Mouse (Mus musculus) kidney, postnatal 0 days (tissue): Measurements from ENCODE around the gene Cttn. TPM values are rescaled to one million over a fixed set of nuclear protein-coding genes. Genes with fewer than 3 reads are reported as not detected.

Source experiments
- ATAC-seq: fragments of 200-750 bp; cut with Nextera tagmentation; replicated peaks from 2 replicates; pipeline ENCODE4 v1.8.0; 2017; ENCODE audit warnings: low read depth, moderate number of reproducible peaks, moderate TSS enrichment, moderate library complexity; ENCODE audit not compliant: low FRiP score
- DNase-seq: peaks from one replicate; pipeline ENCODE4 v3.0.0-alpha.2; 2016; ENCODE audit warnings: low spot score
- H3K27ac ChIP-seq: fragments of 300-500 bp; sonication (generic); 2 replicates; pipeline ENCODE4 v1.5.1; 2014; ENCODE audit warnings: mild to moderate bottlenecking
- H3K27me3 ChIP-seq: fragments of 300-500 bp; sonication (generic); 2 replicates; pipeline ENCODE4 v1.6.1; 2014; ENCODE audit warnings: low read length, mixed read lengths; ENCODE audit not compliant: insufficient read depth
- H3K36me3 ChIP-seq: fragments of 300-500 bp; sonication (generic); 2 replicates; pipeline ENCODE4 v1.6.1; 2014; ENCODE audit warnings: low read length, mixed read lengths; ENCODE audit not compliant: insufficient read depth
- H3K4me1 ChIP-seq: fragments of 300-500 bp; sonication (generic); replicated peaks from 2 replicates; pipeline ENCODE4 v1.6.1; 2014; ENCODE audit warnings: antibody characterized with exemption, low read length, mixed read lengths; ENCODE audit not compliant: insufficient read depth
- H3K4me2 ChIP-seq: fragments of 300-500 bp; sonication (generic); 2 replicates; pipeline ENCODE4 v1.6.1; 2014; ENCODE audit warnings: mild to moderate bottlenecking, low read length, moderate library complexity, mixed read lengths
- H3K4me3 ChIP-seq: fragments of 300-500 bp; sonication (generic); replicated peaks from 2 replicates; pipeline ENCODE4 v1.5.1; 2014; ENCODE audit warnings: low read depth, low read length
- H3K9ac ChIP-seq: fragments of 300-500 bp; sonication (generic); 2 replicates; pipeline ENCODE4 v1.6.1; 2014; ENCODE audit warnings: low read depth, low read length
- H3K9me3 ChIP-seq: fragments of 300-500 bp; sonication (generic); replicated peaks from 2 replicates; pipeline ENCODE4 v1.6.1; 2016; ENCODE audit warnings: low read length, inconsistent platforms, mixed read lengths
- CTCF ChIP-seq: IDR thresholded peaks from 2 replicates; pipeline ENCODE4 v1.5.1; 2016; ENCODE audit warnings: antibody characterized with exemption, low read depth, mild to moderate bottlenecking, moderate library complexity
- whole genome bisulfite sequencing: fragments of 180-500 bp; shearing (Covaris S2); extraction: QIAGEN DNeasy Blood & Tissue Kit; methylation state at CpG from one replicate; pipeline ENCODE4 v1.1.7; 2014; 5-methylcytosine and 5-hydroxymethylcytosine counted together
- polyA plus RNA-seq: library from polyadenylated mRNA; unstranded; fragments of >200 nt; fragmentation: Nextera tagmentation; extraction: Ambion mirVana; gene quantifications from 2 replicates; pipeline ENCODE4 v1.2.1, GENCODE M21; 2015

Gene Cttn
- polyA plus RNA-seq, 1 experiment from 2014 or later = 136 TPM

GRCm38 (mm10) chr7:144458881-144459280 lies 11.9 kb downstream of the Cttn start:
- Histone ChIP-seq H3K4me1 (no peaks in the 10 kb centered on the region), H3K36me3 (peaks cover 88% of the 10 kb centered on the region)
- WGBS = 93% methylated on average over 1 of the region's 1 CpGs

GRCm38 (mm10) chr7:144450661-144451060 lies 20.1 kb downstream of the Cttn start:
- no peak overlapping the region for H3K27ac ChIP-seq
- H3K9me3 ChIP-seq = no peaks in the 10 kb centered on the region
- TF ChIP-seq CTCF = no peak
- no peaks in the 10 kb centered on the region for H3K4me1 ChIP-seq
- 87% methylated on average over 9 of the region's 9 CpGs for WGBS
- ATAC-seq = no peak
- H3K9ac ChIP-seq = no peak overlapping the region
- H3K4me2 ChIP-seq = no peak overlapping the region
- DNase-seq = no peak
- peaks cover 82% of the 10 kb centered on the region for H3K36me3 ChIP-seq
- H3K27me3 ChIP-seq = no peaks in the 10 kb centered on the region
- H3K4me3 ChIP-seq = no peak overlapping the region

More at GRCm38 (mm10) chr7:144458881-144459280, 11.9 kb downstream of the Cttn start:
- no peak for ATAC-seq
- TF ChIP-seq CTCF = no peak
- Histone ChIP-seq H3K4me3 (no peak overlapping the region), H3K9ac (no peak overlapping the region), H3K27ac (no peak overlapping the region), H3K9me3 (no peaks in the 10 kb centered on the region), H3K27me3 (no peaks in the 10 kb centered on the region), H3K4me2 (no peak overlapping the region)
- DNase-seq = no peak

GRCm38 (mm10) chr7:144449637-144450570 lies 20.9 kb downstream of the Cttn start:
- Histone ChIP-seq H3K9ac (no peak overlapping the region), H3K27me3 (no peaks in the 10 kb centered on the region), H3K4me1 (no peaks in the 10 kb centered on the region), H3K4me3 (no peak overlapping the region), H3K36me3 (peaks cover 82% of the 10 kb centered on the region), H3K9me3 (no peaks in the 10 kb centered on the region), H3K27ac (no peak overlapping the region), H3K4me2 (no peak overlapping the region)
- DNase-seq (no peak), ATAC-seq (no peak)
- 91% methylated on average over 13 of the region's 13 CpGs for WGBS
- no peak for TF ChIP-seq CTCF

DNA sequence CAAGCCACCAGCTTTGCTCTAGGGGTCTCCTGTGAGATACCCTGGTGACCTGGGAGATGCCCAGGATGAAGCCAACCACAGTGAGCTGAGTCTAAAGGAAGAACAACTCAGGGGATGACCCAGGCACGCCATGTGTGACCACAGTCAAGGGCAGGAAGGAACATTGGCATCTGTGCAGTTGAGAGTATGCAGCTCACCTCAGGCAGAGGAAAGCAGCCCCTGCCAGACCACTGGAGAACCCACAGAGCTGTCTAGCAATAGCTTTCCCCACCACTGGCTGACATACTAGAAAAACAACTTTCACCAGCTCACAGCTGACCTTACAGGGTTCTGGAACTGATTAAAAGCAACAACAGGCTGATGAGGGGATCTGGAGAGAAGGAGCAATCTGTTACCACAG lies 22.6 kb downstream of the Cttn start:
- H3K27me3 ChIP-seq = no peaks in the 10 kb centered on the region
- H3K36me3 ChIP-seq = peaks cover 77% of the 10 kb centered on the region
- no peaks in the 10 kb centered on the region for H3K9me3 ChIP-seq
- H3K4me3 ChIP-seq = no peak overlapping the region
- 87% methylated on average over 1 of the region's 1 CpGs for WGBS
- no peaks in the 10 kb centered on the region for H3K4me1 ChIP-seq
- TF ChIP-seq CTCF = no peak
- DNase-seq (no peak), ATAC-seq (no peak)
- H3K9ac ChIP-seq = no peak overlapping the region
- no peak overlapping the region for H3K27ac ChIP-seq
- no peak overlapping the region for H3K4me2 ChIP-seq

GRCm38 (mm10) chr7:144447146-144447545 lies 23.7 kb downstream of the Cttn start:
- no peak overlapping the region for H3K4me3 ChIP-seq
- no peaks in the 10 kb centered on the region for H3K27me3 ChIP-seq
- H3K9ac ChIP-seq = no peak overlapping the region
- no peak overlapping the region for H3K4me2 ChIP-seq
- H3K36me3 ChIP-seq = peaks cover 76% of the 10 kb centered on the region
- 93% methylated on average over 3 of the region's 3 CpGs for WGBS
- DNase-seq (no peak), ATAC-seq (no peak)
- TF ChIP-seq CTCF = no peak
- H3K27ac ChIP-seq = no peak overlapping the region
- H3K4me1 ChIP-seq = no peaks in the 10 kb centered on the region
- no peaks in the 10 kb centered on the region for H3K9me3 ChIP-seq

DNA sequence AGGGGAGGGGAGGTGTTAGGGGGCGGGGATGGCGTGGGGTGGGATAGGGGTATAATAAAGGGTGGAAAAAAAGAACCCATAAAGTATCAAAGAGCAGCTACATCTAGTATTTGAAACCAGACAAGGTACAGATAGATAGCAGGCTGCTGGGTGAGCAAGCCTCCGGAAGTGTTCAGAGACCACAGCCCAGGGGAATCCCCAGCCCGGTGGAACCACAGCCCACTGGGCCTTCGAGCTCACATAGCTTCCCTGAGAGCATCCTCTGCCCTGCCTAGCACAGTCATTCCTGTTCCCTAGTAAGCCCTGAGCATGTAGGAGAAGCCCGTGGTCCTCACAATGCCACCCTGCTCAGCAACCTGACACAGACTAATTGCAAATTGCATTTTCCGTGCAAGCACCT lies 26.0 kb downstream of the Cttn start:
- DNase-seq = no peak
- Histone ChIP-seq H3K4me2 (no peak overlapping the region), H3K4me1 (no peaks in the 10 kb centered on the region), H3K36me3 (peaks cover 77% of the 10 kb centered on the region), H3K9ac (no peak overlapping the region), H3K27ac (no peak overlapping the region), H3K27me3 (no peaks in the 10 kb centered on the region), H3K9me3 (no peaks in the 10 kb centered on the region), H3K4me3 (no peak overlapping the region)
- no peak for ATAC-seq
- no peak for TF ChIP-seq CTCF
- 91% methylated on average over 7 of the region's 7 CpGs for WGBS
